Mouse (Mus musculus): Measurements from ENCODE around the gene Eea1. TPM values are rescaled to one million over a fixed set of nuclear protein-coding genes. Genes with fewer than 3 reads are reported as not detected.
"Not testable (repeated sequence)": the region's sequence is repeated elsewhere in the genome, so short reads cannot be mapped to it uniquely, and the experiment has no call there.

The Eea1 gene
- total and polyA plus RNA-seq, 3 experiments = 4.6 to 36.7 (median 34.8) TPM

DNA sequence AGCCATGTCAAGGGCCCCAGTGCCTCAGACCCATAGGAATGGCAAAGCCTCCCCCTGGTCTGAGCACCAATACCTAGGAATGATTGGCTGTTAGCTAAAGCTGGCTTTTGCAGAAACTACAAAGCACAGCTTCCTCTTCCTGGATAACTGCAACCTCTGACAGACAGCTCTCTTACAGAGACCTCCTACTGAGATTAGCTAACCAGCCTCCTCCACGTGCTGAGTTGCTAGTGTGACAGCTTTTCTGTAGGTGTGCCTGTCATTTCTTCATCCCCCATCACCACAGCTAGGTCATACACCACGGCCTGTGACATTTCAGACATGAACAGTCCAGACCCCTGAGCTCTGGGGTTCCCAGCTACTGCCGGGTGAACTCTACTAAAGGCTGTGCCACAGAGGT, 126.9 kb downstream of the Eea1 start:
- no peaks in the 10 kb centered on the region for H3K9me3 ChIP-seq (replicated peaks)
- H3K4me3 ChIP-seq (ENCODE audit: low read depth, low read length) = no peak overlapping the region
- TF ChIP-seq CTCF (IDR thresholded peaks at IDR 0.05; ENCODE audit: low read depth, low read length) = no peak
- no peak for TF ChIP-seq GATA1 (IDR thresholded peaks at IDR 0.05; ENCODE audit: borderline replicate concordance, low read length)
- H3K27me3 ChIP-seq (ENCODE audit: insufficient read depth, low read length) = no peaks in the 10 kb centered on the region
- no peak for DNase-seq (ENCODE audit: low spot score)
- no peaks in the 10 kb centered on the region for H3K36me3 ChIP-seq (replicated peaks)
- H3K4me1 ChIP-seq (ENCODE audit: insufficient read depth, low read depth, low read length) = no peaks in the 10 kb centered on the region
- no peak for ATAC-seq (ENCODE audit: extremely low read depth, insufficient number of reproducible peaks, low FRiP score, poor library complexity, severe bottlenecking)

DNA sequence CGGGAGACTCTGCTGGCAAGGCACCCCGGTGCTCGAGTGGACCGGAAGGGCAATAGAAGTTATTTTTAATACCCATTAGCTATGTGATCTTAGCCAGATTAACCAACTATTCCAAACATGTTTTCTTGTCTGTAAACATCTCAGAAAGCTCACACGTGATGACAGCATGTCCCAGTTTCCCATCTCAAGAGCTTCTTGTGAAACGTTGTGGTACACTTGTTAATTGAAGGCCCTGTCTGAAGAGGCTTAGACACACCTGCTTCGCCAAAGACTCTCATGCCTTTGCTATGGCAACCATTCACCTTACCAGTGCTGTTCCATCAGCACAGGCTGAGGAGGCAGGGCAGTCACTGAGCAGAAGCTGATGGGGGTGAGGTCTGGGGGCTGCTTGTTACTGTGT, 133.9 kb downstream of the Eea1 start:
- H3K4me3 ChIP-seq (ENCODE audit: low read depth, low read length) = no peak overlapping the region
- no peak for ATAC-seq (ENCODE audit: extremely low read depth, insufficient number of reproducible peaks, low FRiP score, poor library complexity, severe bottlenecking)
- no peaks in the 10 kb centered on the region for H3K9me3 ChIP-seq (replicated peaks)
- no peaks in the 10 kb centered on the region for H3K36me3 ChIP-seq (replicated peaks)
- H3K4me1 ChIP-seq (ENCODE audit: insufficient read depth, low read depth, low read length) = no peaks in the 10 kb centered on the region
- TF ChIP-seq GATA2 (IDR thresholded peaks at IDR 0.05; ENCODE audit: borderline replicate concordance, low read depth, low read length) (no peak), CTCF (IDR thresholded peaks at IDR 0.05; ENCODE audit: low read depth, low read length) (no peak), GATA1 (IDR thresholded peaks at IDR 0.05; ENCODE audit: borderline replicate concordance, low read length) (no peak), TAL1 (conservative IDR thresholded peaks at IDR 0.05; ENCODE audit: low read depth, low read length) (no peak), POLR2AphosphoS5 (IDR thresholded peaks at IDR 0.05; ENCODE audit: insufficient replicate concordance, low read depth, low read length) (no peak)
- no peaks in the 10 kb centered on the region for H3K27me3 ChIP-seq (ENCODE audit: insufficient read depth, low read length)
- no peak for DNase-seq (ENCODE audit: low spot score)

DNA sequence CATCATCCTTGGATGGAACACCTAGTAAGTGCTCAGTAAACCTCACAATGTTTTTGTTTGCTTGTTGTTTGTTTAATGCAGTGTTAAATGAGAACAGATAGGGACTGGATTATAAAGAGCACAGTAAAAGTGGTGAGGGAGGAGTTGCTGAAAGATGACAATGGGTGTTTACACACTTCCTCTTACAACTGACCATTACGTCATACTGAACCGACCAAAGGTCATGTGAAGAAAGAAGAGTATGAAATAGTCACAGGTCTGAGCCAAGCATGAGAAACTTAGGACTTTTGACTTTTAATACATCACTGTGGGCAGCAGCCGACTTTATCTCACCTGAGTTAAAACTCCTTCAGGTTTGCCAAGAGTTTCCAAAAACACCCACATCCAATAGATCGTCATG, 135.0 kb downstream of the Eea1 start:
- H3K4me3 ChIP-seq (ENCODE audit: low read depth, low read length) = no peak overlapping the region
- ATAC-seq (ENCODE audit: extremely low read depth, insufficient number of reproducible peaks, low FRiP score, poor library complexity, severe bottlenecking) = no peak

DNA sequence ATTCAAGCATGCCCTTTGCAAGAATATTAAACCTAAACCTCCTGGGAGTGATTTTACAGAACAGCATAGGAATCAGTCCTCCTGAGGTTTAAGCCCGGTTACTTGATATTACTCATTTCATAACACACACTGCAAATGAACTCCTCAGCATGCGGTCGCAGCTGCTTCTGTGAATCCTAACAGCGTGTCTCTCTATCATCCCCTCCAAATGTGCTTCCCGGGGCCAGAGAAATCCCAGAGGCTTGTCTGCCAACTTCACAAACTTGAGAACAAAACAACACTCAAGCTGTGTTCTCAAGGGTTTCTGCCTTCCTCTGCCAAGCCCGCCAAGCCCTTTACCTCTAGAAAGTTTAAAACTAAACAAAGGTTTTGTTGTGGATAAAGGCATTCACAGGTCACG, 135.4 kb downstream of the Eea1 start:
- no peaks in the 10 kb centered on the region; the same call in 1 of the 2 replicates for H3K4me1 ChIP-seq (ENCODE audit: insufficient read depth, low read depth, low read length)

More for the DNA sequence above, 135.0 kb downstream of the Eea1 start:
- no peak for DNase-seq (ENCODE audit: low spot score)
- Histone ChIP-seq H3K27me3 (ENCODE audit: insufficient read depth, low read length) (no peaks in the 10 kb centered on the region), H3K36me3 (replicated peaks) (no peaks in the 10 kb centered on the region), H3K9me3 (replicated peaks) (no peaks in the 10 kb centered on the region), H3K4me1 (ENCODE audit: insufficient read depth, low read depth, low read length) (no peaks in the 10 kb centered on the region; the same call in 1 of the 2 replicates)
- TF ChIP-seq GATA1 (IDR thresholded peaks at IDR 0.05; ENCODE audit: borderline replicate concordance, low read length) (no peak), POLR2AphosphoS5 (IDR thresholded peaks at IDR 0.05; ENCODE audit: insufficient replicate concordance, low read depth, low read length) (no peak), CTCF (IDR thresholded peaks at IDR 0.05; ENCODE audit: low read depth, low read length) (no peak), TAL1 (conservative IDR thresholded peaks at IDR 0.05; ENCODE audit: low read depth, low read length) (no peak)

DNA sequence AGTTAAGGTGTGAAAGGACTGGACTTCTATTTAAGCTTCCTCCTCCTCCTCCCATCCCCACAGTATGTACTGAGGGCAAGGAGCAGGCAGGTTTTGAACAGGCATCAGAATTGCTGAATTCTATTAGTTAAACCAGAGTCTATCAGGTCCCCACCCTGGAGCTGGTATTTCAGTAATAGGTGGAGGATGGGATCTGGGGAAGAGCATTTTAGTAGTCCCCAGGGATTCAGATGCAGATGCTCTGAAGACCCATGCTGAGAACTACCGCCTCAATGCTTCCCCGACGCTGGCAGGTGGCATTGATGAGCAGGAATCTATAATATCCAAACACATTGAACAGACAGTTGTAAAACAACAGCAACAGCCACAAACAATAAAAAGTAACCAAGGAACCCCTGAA, 136.0 kb downstream of the Eea1 start:
- no peaks in the 10 kb centered on the region; the same call in 1 of the 2 replicates for H3K4me1 ChIP-seq (ENCODE audit: insufficient read depth, low read depth, low read length)
- no peaks in the 10 kb centered on the region for H3K27me3 ChIP-seq (ENCODE audit: insufficient read depth, low read length)
- H3K4me3 ChIP-seq (ENCODE audit: low read depth, low read length) = no peak overlapping the region
- no peaks in the 10 kb centered on the region for H3K9me3 ChIP-seq (replicated peaks)
- no peak for DNase-seq (ENCODE audit: low spot score)
- TF ChIP-seq TAL1 (conservative IDR thresholded peaks at IDR 0.05; ENCODE audit: low read depth, low read length) (no peak), CTCF (IDR thresholded peaks at IDR 0.05; ENCODE audit: low read depth, low read length) (no peak), GATA2 (IDR thresholded peaks at IDR 0.05; ENCODE audit: borderline replicate concordance, low read depth, low read length) (no peak), GATA1 (IDR thresholded peaks at IDR 0.05; ENCODE audit: borderline replicate concordance, low read length) (no peak), POLR2AphosphoS5 (IDR thresholded peaks at IDR 0.05; ENCODE audit: insufficient replicate concordance, low read depth, low read length) (no peak)
- H3K36me3 ChIP-seq (replicated peaks) = no peaks in the 10 kb centered on the region
- ATAC-seq (ENCODE audit: extremely low read depth, insufficient number of reproducible peaks, low FRiP score, poor library complexity, severe bottlenecking) = no peak

More for the DNA sequence above, 135.4 kb downstream of the Eea1 start:
- Histone ChIP-seq H3K36me3 (replicated peaks) (no peaks in the 10 kb centered on the region), H3K9me3 (replicated peaks) (no peaks in the 10 kb centered on the region), H3K27me3 (ENCODE audit: insufficient read depth, low read length) (no peaks in the 10 kb centered on the region), H3K4me3 (ENCODE audit: low read depth, low read length) (no peak overlapping the region)
- no peak for ATAC-seq (ENCODE audit: extremely low read depth, insufficient number of reproducible peaks, low FRiP score, poor library complexity, severe bottlenecking)
- TF ChIP-seq CTCF (IDR thresholded peaks at IDR 0.05; ENCODE audit: low read depth, low read length) (no peak), POLR2AphosphoS5 (IDR thresholded peaks at IDR 0.05; ENCODE audit: insufficient replicate concordance, low read depth, low read length) (no peak), GATA1 (IDR thresholded peaks at IDR 0.05; ENCODE audit: borderline replicate concordance, low read length) (no peak), GATA2 (IDR thresholded peaks at IDR 0.05; ENCODE audit: borderline replicate concordance, low read depth, low read length) (no peak), TAL1 (conservative IDR thresholded peaks at IDR 0.05; ENCODE audit: low read depth, low read length) (no peak)
- DNase-seq (ENCODE audit: low spot score) = no peak

DNA sequence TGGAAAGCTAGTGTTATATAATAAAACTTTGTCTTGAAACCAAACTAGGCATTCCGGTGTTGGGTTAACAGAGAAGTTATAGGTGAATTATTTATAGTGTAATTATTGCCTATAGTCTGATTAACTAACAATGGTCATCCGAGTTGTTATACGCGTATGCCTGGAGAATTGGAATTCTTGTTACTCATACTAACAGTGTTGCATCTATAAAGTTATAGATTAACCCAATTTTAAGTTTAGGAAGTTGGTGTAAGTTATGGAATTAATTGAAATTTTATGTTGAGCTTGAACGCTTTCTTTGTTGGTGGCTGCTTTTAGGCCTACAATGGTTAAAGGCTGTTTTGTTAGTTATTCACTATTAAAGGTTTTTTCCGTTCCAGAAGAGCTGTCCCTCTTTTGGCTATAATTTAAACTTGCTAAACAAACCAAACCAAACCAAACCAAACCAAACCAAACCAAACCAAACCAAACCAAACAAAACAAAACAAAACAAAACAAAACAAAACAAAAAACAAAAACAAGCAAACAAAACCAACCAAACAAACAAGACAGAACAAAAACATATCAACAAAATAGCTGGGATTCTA, 137.1 kb downstream of the Eea1 start:
- not testable (repeated sequence) for H3K4me3 ChIP-seq (ENCODE audit: low read depth, low read length); H3K4me1 ChIP-seq (ENCODE audit: insufficient read depth, low read depth, low read length); H3K36me3 ChIP-seq (replicated peaks); H3K27me3 ChIP-seq (ENCODE audit: insufficient read depth, low read length); H3K9me3 ChIP-seq (replicated peaks); DNase-seq (ENCODE audit: low spot score)
- ATAC-seq (ENCODE audit: extremely low read depth, insufficient number of reproducible peaks, low FRiP score, poor library complexity, severe bottlenecking) = peak; percentile 100

DNA sequence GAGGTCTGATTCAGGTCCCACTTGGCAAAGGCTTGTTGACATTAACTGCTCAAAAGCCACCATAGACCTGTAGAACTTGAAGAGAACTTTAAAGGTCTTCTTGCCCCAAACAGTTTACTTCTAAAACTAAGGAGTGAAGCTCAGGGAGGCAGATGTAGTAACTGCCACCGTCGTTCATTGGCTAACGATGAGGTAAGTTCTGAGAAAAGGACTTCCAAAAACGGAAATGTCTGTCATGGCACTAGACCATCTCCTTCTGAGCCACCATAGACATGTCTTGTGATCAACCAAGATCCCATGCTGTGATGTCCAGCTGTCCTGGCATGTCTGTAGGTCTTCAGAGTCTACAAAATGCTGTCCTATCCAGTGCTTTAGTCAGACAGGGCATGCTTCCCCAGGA, 139.4 kb downstream of the Eea1 start:
- TF ChIP-seq TAL1 (conservative IDR thresholded peaks at IDR 0.05; ENCODE audit: low read depth, low read length) = no peak
- no peak for TF ChIP-seq GATA2 (IDR thresholded peaks at IDR 0.05; ENCODE audit: borderline replicate concordance, low read depth, low read length)
- no peak for TF ChIP-seq CTCF (IDR thresholded peaks at IDR 0.05; ENCODE audit: low read depth, low read length)
- no peak for TF ChIP-seq GATA1 (IDR thresholded peaks at IDR 0.05; ENCODE audit: borderline replicate concordance, low read length)
- no peak for TF ChIP-seq POLR2AphosphoS5 (IDR thresholded peaks at IDR 0.05; ENCODE audit: insufficient replicate concordance, low read depth, low read length)
- Histone ChIP-seq H3K36me3 (replicated peaks) (no peaks in the 10 kb centered on the region), H3K4me1 (ENCODE audit: insufficient read depth, low read depth, low read length) (peaks cover 2% of the 10 kb centered on the region; the same call in 1 of the 2 replicates), H3K27me3 (ENCODE audit: insufficient read depth, low read length) (no peaks in the 10 kb centered on the region), H3K4me3 (ENCODE audit: low read depth, low read length) (no peak overlapping the region), H3K9me3 (replicated peaks) (no peaks in the 10 kb centered on the region)
- DNase-seq (ENCODE audit: low spot score) = no peak
- no peak for ATAC-seq (ENCODE audit: extremely low read depth, insufficient number of reproducible peaks, low FRiP score, poor library complexity, severe bottlenecking)
